Mouse (Mus musculus) limb, embryonic 12.5 days (tissue): ENCODE results near the gene Dner. TPM values are rescaled to one million over a fixed set of nuclear protein-coding genes. Genes with fewer than 3 reads are reported as not detected.

ENCODE experiments used
- microRNA-seq: library from miRNA; unstranded; fragments of <30 nt; microRNA quantifications from one replicate; pipeline ENCODE4, GENCODE M21; 2017
- polyA plus RNA-seq: library from polyadenylated mRNA; unstranded; fragments of >200 nt; fragmentation: Nextera tagmentation; extraction: Ambion mirVana; gene quantifications from 2 replicates; pipeline ENCODE4 v1.2.1, GENCODE M21; 2016

The Dner gene
- polyA plus RNA-seq, 1 experiment from 2014 or later: 4.7 TPM

Small RNAs within 50 kb of the gene (microRNA-seq; reads per million reads assigned to microRNA genes)
- gene Mir5126: 5.1 reads per million, percentile 15 among the genes with 10 or more reads in this experiment

Other genes with a start within 250 kb of the Dner start
- 7.7 and 10.1 TPM in 2 replicates for gene Fbxo36, start 143.6 kb upstream of the Dner start, polyA plus RNA-seq
- gene Trip12, start 144.3 kb upstream of the Dner start, polyA plus RNA-seq: 76.2 and 83.1 TPM in 2 replicates
- 0.19 and 0.23 TPM in 2 replicates for gene Slc16a14, start 238.9 kb upstream of the Dner start, polyA plus RNA-seq